Mouse (Mus musculus): ENCODE results near the gene Olfr554.
"Not testable (repeated sequence)": the region's sequence is repeated elsewhere in the genome, so short reads cannot be mapped to it uniquely, and the experiment has no call there.

The Olfr554 gene

DNA sequence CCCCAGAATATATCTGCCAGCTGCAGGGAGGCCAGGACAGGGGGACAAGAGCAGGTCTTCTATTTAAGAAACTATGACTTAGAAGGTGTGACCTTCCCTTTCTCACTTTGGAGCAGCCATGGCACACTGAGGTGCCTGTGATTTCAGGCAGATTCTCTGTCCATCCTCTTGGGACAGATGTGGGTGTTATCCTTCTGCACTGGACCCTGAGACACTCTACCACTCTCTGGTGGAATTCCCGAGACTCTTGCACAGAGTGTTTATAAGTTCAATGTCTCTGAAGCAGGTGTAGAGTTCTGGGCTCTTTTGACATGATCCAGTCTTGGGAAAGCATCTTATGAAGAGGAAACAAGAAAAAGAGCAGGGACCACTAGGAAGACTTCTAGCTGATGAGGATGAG is at the start of gene Olfr554:
Olfr554 (plus strand) TSS at position 301 of the 400 bp plus-strand sequence.
- DNase-seq (ENCODE audit: low spot score in 2 of 2), result no peak

DNA sequence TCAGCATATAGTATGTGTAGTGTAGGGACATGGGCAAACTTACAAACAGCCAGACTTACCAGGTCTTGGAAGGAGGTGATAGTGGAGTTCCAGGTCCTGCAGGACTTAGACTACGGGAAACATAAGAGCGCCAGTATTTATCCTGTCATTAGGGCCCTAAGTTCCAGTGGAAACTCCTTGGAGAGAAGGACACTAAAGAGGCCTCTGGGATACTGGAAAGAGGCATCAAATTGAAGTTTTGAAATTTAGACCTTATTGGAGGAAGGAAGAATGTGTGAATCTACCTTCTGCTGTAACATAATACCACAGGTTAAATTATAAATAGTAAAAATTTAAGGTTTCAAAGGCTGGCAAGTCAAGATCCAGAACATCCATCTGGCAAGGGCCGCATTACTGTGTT is 46.4 kb upstream of the Olfr554 start, which contains the start of gene Olfr551:
Olfr551 (minus strand) TSS at position 101 of the 400 bp plus-strand sequence.
- no peak for DNase-seq (ENCODE audit: low spot score in 2 of 2)

DNA sequence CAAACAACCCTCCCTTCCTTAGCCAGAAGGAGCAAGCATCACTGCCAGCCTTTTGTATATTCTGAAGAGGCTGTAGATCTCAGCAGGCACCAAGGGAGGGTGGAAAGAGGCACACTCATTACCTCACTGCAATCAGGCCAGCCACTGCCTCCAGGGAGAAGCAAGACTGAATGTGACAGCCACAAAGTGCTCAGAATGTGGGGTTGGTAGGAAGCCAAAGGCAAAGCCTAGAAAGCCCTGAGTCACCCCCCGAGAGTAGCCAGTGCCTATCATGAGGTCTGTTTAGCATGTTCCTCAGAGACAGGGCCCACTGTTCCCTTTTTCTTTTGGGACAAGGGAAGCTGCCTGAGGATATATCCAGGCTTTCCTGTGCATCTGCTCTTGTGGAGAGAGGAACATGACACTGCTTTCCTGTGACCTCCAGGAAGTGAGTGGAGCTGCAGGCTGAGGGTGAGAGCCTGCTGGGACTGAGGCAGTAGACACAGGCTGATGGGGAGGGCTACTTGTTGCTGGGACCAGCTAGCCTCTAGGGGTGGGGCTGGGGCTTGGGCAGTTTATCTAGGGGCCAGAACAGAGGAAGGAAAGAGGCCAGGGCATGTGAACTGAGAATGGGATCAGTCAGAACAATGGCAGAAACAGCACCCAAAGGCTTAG is 40.7 kb upstream of the Olfr554 start, which contains the start of gene Olfr552:
Olfr552 (plus strand) TSS at position 393 of the 654 bp plus-strand sequence.
- no peak for DNase-seq (ENCODE audit: low spot score in 2 of 2)

DNA sequence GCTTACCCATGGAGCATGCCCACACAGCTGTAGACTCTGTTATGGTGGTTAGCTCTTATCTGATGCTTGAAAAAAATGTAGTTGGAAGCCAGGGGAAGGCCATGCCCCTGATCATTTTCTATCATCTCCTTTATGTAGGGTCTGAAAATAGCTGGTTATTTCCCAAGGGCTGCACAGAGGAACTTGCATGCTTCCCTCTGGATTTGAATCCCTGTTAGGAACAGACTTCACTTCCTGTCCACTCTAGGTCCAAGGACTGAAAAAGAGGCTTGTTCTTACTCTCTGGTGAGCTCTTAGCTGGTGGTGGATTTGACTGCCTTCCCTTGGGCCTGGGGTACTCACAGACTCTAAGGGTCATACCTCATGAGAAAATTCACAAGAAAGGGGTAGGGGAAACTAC is 20.1 kb upstream of the Olfr554 start, which contains the start of gene Olfr553:
Olfr553 (minus strand) TSS at position 101 of the 400 bp plus-strand sequence.
- DNase-seq (ENCODE audit: low spot score in 2 of 2), result no peak

DNA sequence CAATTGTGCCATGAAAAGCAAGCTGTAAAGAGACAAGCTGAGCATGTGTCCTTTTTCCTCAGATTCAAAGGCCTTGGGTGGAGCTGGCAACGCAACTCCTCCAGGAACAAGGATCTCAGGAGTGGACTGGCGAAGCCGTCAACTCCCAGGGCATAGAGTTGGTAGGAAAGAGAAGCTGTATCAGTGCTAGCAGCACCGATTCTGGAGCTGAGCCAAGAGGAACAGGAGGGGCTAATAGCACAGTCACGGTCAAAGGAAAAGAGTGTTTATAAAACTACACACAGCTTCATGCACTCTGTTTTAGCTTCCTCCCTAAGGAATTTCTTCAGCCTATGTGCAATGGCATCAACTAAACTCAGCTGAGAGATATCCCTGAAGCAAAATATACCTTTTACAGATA is 18.6 kb upstream of the Olfr554 start:
- no peak for DNase-seq (ENCODE audit: low spot score in 2 of 2)

DNA sequence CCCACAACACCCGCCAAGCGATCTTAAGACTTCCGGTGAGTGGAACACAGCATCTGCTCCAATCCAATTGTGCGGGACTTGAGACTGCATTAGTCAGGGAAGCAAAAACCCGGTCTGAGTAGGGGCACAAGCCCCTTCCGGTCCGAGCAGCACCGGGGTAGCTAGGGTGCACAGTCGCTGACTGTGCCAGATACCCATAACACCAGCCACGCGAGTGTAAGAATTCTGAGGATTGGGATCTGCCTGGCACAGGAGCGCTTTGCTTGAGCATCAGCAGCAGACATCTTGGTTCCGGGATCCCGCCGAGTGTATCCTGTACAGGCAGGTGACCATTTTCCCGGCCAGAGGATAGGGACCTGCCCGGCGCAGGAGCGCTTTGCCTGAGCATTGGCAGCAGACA is 17.9 kb upstream of the Olfr554 start:
- not testable (repeated sequence) for DNase-seq (ENCODE audit: low spot score in 2 of 2)

DNA sequence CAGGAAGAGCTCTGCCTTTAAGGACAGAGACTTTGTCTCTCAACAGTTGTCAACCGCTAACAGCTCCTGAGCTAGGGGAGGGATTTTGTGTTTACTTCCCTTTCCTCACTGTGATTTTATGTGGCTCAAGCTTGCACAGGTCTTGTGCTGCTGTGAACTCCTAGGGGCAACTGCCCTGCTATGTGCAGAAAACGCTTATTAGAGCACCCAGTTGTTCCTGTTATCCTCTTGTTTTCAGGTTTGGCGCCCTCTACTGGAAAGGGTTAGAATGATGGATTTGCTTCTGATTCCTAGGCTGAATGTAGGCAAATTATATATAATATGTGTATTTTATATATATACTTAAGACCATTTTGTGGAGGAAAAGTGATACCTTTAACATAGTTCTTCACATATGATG is 1.6 kb upstream of the Olfr554 start:
- DNase-seq (ENCODE audit: low spot score in 2 of 2), result peak; percentile 18 to 26

DNA sequence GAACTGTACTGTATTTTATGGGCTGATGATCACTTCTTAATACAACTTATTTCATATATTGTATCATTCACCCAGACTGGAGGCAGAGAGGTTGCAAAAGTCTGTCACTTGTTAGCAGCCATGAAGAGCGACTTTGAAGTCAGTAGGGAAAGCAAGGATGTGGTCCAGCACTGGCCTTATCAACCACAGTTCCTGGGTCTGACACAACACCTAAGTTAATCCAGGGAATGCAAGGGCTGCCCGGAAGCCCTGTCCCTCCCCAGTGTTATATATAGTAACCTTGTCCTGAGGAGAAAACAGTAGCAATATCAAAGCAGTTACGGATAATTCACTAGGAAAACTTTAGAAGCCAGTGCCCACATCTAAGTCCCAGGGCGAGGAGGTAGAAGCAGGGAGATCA is 6.7 kb downstream of the Olfr554 start:
- DNase-seq (ENCODE audit: low spot score in 2 of 2), result not testable (repeated sequence)

DNA sequence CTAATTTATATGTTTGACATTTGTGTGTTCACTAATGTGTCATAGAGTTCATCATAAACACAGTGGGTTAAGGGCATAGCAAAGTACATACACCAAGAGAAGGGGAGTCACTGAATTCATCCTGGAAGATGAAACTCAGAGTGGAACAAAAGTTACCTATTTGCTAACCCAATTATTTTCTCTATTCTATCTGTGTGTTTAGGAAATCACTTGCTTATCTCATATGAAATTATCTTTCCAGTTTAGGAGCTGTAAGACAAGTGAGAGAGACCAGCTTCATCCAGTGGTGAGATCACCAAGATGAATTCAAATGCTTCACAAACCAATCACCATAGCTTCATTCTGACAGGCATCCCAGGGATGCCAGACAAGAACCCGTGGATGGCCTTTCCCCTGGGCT is 20.3 kb downstream of the Olfr554 start, which contains the start of gene Olfr555:
Olfr555 (plus strand) TSS at position 301 of the 400 bp plus-strand sequence.
- no peak for DNase-seq (ENCODE audit: low spot score in 2 of 2)

DNA sequence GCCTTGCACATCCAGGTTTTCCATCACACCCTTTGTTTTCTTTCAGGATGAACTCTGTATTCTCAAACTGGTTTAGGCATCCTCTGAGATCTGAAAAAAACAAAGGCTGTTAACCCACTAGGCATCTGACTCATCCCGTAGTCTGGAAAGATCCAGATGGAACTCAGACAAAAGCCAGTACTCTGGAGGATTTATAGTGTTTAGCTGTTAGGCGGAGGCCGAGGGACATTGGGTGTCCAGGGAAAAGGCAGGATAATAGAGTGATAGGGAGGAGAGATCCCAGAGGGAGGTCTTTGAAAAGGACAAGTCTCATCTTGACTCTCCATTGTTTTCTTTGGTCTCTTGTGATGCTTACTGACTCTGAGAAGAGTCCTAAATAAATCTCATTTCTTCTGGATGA is 26.4 kb downstream of the Olfr554 start, which contains the start of gene Olfr556:
Olfr556 (plus strand) TSS at position 301 of the 400 bp plus-strand sequence.
- DNase-seq (ENCODE audit: low spot score in 2 of 2), result no peak

DNA sequence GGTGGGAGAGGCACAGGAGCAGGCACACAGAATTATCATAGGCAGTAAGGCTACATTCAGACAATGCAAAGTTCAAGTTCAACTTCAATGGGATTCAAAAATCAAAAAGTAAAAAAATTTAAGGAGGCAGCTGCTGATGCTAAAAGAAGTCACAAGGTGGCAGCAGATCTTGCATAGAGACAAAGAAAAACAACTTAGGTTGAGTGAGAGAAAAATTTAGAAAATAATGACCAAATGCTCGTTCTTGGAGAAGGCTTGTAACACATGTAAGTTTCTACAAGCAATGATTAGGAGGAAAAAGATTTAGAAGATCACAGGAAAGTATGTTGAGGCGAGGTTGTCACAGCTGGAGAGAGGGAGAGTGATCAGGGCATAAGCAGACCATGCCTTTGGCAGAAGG is 27.1 kb downstream of the Olfr554 start:
- no peak for DNase-seq (ENCODE audit: low spot score in 2 of 2)

DNA sequence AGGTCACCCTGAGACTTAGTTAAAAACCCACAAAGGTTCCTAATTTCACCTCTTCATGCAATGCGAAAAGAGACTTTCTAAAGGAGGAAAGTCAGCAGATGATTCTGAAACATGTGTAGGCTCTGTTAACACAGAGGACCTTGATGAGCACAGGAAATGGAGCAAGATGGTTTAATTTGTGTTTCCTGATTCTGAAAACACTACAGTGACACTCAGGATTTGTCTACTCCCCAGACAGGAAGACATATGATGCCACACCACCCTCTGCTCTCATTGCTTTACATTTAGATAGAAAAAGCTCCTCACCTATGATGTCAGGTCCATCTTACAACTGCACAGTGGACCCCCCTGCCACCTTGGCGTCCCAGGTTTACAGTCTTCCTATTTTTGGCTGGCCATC is 38.0 kb downstream of the Olfr554 start:
- DNase-seq (ENCODE audit: low spot score in 2 of 2), result no peak

DNA sequence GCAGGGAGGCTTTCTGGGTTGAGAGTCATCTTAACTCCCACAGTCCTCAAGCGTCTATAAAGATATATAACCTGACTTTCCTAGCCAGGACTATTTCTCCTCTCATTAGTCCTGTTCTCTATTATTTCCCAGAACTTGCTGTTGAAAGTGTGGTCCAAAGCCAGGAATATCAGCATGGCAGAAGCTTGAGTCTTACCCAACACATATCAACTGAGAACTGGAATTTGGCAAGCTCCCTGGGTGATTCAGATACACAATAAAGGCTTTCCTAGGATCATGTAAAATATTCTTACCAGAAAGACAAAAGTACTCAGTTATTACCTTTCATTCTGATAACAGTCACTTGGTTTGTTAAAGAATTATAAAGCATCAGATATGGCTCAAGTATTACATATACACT is 43.7 kb downstream of the Olfr554 start:
- DNase-seq (ENCODE audit: low spot score in 2 of 2), result no peak

DNA sequence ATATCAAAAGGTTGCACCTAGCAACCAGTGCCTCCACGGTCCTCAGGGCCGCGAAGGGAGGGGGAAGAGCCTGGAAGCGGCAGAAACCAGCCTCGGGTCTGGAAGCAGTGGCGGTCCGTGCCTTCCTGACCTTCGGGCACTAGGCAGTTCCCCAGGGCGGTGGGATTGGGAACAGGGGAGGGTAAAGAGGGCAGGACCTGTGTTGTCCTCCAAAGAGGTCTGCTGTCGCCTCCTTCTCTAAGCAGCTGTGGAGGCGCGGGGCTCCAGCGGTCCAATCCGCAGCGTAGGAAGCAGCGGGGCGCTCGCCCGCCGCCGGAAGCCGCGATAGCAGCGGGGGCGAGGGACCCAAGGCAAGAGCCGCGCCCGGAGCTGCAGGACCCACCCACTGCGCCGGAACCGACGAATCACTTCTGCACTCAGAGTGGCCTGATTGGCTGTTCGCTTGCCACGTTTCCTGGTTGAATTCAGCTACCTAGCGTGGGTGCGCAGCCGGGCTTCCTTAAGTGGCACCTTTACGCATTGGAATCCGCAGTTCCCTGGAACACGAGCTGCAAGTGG is 48.8 kb downstream of the Olfr554 start, which contains the start of gene Trim68:
Trim68 (minus strand) TSS at position 384 of the 558 bp plus-strand sequence.
- DNase-seq (ENCODE audit: low spot score in 2 of 2), result peak; percentile 83 to 93
